Mouse (Mus musculus) megakaryocyte-erythroid progenitor cell, adult 5-6 weeks (primary cell): ENCODE results near the gene Fstl4. TPM values are rescaled to one million over a fixed set of nuclear protein-coding genes. Genes with fewer than 3 reads are reported as not detected.

Experiments
- ATAC-seq: replicated peaks from 2 replicates; pipeline ENCODE4 v1.8.0; 2016; ENCODE audit warnings: mild to moderate bottlenecking, inconsistent platforms; ENCODE audit not compliant: severe bottlenecking, poor library complexity, low FRiP score, low TSS enrichment
- total RNA-seq, 2 experiments: library from RNA; stranded (forward) in 1 of 2; stranded (reverse) in 1 of 2; fragments of 200-1000, 215-1000 nt in 1 of 2; fragments of >200 nt in 1 of 2; fragmentation: Nextera tagmentation in 1 of 2; gene quantifications; 2 replicates each; pipeline ENCODE4 v1.2.3; 2014 to 2017

Gene Fstl4
- total RNA-seq, 2 experiments from 2014 or later: not detected

DNA sequence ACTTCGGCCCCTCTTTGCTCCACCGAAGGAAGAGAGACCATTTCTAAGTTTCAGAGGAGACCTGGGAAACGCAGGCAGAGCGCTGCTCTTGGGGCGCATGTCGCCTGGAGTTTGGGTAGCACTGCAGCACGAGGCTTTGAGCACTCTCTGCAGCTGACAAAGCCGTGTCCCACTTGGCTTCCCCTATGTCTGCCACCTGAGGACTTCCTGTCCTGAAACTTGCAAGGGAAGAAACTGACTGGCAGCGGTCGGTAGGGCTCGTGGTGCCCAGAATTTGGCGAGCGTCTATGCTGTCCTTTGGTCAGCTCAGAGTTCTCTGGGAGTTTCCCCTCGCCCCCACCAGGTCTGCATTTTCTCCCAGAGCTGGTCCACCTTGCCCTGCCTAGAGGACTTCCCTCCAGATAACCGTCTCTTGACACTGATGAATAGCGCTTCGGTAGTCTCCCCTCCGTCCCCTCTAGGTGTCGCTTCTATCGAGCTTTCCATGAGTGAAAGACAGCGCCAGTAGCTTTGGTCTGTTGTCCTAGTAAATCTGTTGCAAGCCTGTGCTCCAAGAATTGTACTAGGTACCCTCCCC lies 1.3 kb downstream of the Fstl4 start:
- ATAC-seq: no peak

DNA sequence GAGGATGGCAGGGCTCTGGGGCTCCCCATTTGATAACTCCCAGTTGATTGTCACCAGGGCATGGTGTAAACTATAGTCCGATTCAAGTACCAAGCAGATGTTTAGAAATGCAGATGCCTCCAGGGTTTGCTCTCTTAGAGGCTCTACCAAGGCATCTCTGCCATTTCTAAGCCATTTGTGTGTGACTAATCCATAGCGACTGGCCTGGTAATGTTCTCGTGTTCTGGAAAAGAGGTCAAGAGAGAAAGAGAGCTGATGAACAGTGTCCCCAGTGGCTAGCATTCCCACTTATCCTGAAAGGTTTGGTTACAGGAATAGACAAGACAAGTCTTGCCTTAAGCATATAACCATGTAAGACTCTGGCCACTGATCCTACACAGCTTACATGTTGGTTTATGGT lies 3.5 kb downstream of the Fstl4 start:
- no peak for ATAC-seq

DNA sequence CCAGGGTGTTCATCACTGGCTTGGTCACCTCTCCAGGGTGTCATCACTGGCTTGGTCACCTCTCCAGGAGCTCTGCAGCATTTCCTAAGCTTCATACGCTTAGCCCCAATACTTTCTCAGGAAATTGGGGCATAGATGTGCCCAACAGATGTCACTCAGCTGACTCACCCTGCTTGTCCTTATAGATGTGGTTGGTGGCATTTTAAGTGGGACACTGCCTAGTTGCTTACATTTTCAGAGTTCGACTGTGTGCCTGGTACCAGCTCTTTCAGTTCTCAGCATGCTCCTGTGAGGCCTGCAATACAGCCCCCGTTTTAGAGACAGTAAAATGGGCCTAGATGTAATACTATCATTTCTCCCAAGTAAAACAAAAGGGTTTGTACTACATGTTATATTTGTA lies 8.6 kb downstream of the Fstl4 start:
- no peak for ATAC-seq

DNA sequence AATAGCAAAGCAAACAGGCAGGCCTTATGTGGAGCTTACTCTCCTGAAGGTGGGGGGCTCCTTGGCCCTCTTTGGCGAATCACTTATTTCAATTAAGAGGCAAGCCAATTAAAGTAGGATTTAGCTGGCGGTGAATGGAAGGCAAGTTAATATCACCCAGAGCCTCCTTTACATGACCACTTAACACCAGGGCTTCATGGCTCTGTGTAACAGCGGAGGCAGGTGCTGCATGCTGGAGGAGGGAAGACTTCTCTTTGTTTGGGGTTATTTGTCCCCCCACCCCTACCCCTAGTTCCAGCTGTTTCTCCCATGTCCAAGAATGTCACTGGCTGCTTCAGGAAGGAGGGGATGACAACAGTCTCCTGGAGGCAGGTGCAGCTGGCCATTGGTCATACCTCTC lies 10.9 kb downstream of the Fstl4 start:
- no peak for ATAC-seq

DNA sequence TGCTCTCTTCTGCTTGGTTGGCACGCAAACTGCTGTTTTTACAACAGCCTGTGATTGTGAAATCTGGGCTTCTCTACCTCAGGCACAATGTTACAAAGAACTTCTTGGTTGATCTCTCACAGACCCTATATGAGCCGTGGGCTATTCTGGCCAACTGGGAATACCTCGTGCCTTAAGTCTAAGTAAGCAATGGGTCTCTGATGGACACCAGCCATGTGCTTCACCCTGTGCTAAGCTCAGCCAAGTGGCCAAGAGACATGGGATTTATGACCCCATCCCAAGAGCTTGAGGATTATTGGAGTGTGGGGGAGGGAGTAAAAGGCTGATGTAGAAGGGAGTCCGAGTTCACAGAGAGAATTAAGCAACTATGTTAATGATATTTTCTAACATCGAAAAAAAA lies 18.0 kb downstream of the Fstl4 start:
- ATAC-seq: no peak

DNA sequence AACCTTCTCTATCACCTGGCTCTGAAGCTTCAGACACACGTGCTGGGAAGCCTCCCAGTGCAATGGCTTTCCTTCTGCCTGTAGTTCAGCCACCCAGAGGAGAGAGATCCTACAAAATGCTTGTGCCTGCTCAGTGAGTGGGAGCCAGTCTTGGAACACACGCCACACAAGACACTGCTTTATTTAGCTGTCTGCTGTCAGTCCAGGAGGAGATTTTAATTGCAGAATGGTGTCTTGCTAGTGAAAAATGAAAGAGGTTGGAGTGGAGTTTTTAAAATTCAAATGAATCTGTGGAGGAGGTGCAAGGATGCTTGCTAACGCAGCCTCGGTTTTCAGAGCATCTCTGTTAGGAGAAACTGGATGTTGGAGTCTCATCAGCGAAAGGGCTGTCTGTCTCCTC lies 29.9 kb downstream of the Fstl4 start:
- ATAC-seq: no peak

DNA sequence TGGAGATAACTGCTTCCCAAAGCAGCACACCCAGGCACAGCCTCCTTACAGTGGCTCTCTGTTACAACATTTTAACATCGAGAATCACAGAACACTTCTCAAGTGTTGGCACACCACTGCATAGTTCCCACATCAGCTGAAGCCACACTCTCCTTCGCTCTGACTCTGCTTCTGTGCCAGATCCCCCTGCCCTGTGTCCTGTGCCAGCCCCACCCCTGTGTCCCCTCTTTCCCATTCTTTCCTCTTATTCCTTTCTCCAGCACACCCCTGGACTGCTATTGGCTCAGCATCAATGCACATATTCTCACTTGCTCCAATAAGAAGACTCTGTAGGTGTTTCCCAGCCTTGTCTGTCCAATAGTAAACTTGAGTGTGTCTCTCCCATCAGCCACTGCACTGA lies 45.1 kb downstream of the Fstl4 start:
- ATAC-seq: no peak

DNA sequence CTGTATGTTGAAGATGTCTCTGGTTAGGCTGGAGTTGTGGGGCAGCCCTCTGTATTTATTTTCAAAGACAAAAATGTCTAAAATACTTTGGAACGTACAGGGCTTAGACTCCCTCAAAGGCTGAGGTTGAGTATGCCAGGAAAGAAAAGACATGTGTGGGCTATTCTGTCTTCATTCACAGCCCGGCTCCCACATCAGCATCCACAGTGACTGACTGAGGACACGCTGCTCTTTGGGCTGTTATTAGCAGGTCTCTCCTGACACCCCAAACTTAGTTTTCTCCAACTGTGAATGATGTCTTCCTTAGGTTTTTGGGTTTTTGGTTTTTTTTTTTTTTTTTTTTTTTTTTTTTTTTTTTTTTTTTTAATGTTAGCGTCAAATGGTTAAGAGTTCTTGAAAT lies 51.6 kb downstream of the Fstl4 start:
- no peak for ATAC-seq

DNA sequence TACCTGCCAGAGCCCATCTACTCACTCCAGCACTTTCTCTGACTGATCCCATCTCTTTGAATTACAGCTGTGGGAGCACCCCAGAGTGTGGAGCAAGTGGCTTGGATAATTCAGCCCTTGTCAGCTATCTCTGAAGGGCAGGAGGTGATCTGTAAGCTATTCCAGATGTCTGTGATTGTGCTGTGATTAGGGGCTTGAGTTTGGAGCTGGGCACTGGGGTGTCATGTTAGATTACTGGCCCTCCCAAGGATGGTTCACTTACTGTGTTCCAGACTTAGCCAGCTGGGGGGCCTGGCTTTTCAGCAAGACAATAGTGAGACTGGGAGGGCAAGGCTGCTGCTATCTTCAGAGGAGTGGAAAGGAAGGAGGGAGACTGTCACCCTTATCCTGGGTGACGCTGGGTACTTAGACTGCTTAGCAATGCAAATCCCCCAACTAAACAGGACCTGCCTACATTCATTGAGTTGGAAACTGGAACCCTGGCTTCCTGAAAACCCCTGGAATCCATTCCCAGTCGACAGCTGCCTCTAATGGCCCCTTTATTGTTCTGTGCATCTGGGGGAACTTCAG lies 56.0 kb downstream of the Fstl4 start:
- no peak for ATAC-seq

DNA sequence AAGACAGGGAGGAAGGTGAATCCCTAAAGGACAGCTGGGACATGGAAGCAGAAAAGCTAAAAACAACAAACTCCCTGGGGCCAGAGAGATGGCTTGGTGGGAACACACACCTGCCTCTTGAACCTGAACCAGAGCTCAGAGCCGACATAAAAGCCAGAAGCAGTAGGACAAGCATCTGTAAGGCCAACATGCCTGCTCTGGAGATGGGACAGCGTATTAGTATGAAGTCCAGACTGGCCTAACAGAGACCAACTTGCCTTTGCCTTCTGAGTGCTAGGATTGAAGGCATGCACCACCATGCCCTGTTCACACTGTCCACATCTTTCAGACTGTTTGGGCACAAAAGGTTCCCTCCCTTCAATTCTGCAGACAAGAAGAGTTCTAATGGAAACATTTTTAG lies 62.2 kb downstream of the Fstl4 start:
- no peak for ATAC-seq

DNA sequence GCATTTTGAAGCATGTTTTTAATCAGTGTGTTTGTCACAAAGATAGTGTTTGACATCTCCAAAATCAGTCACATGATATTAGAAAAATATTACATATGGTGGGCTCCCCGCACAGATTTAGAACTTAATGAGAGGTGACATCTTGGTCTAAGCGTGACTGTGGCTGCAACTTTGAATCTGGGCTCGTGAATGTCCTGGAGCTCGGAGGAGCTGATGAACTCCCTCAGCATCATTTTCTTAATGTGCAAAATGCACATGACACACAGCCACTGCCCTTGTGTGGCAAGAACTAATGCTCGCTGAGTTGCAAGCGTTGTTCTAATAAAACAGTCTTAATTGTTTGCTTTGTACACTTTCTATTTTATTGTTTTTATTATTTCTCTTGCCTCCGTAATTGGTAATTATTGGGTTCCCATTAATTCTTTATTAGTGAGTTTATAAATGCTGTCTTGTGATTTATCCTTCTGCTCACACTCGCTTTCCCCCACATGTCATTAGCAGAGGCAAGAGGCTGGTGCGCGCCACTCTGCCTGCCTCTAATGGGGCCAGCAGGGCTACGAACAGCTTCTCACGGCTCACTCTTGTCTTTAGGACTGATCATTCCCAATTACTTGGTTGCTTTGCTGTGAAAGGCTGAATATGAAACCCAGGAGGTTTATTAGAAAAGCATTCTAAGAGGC lies 67.3 kb downstream of the Fstl4 start:
- no peak for ATAC-seq

DNA sequence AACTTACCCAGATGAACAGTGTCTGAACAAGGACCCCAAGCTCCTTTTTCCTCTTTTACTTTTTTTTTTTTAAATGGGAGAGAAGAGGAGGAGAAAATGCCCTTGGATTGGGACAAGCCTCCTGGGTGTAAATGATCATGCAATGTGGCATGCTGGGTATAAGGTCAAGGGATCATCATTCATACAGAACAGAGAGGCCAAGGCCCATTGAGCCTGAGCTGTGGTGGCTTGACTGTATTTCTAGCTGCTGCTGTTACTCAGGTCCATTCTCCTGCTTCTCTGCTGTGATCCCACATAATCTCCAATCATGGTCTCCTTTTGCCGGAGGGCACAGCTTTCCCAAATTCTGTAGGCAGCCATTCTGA lies 67.9 kb downstream of the Fstl4 start:
- no peak for ATAC-seq

DNA sequence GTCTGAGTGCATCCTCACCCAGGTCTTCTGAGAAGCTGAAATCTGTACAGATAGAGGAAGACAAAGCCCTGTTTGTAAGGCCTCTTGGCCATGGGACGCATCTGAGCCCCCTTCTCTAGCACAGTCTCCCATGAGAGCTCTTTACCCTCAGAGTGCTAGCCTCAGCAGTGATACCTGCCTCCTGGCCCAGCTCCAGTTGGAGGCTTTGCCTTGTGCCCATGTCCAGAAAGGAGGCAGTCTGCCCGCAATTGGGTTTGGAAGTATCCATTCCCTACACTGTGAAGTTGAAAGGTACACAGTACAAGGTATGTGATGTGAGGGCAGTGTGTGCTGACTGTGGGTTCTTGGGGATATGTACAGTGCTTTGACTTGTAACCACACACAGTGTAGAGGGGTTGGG lies 84.3 kb downstream of the Fstl4 start:
- ATAC-seq: no peak

DNA sequence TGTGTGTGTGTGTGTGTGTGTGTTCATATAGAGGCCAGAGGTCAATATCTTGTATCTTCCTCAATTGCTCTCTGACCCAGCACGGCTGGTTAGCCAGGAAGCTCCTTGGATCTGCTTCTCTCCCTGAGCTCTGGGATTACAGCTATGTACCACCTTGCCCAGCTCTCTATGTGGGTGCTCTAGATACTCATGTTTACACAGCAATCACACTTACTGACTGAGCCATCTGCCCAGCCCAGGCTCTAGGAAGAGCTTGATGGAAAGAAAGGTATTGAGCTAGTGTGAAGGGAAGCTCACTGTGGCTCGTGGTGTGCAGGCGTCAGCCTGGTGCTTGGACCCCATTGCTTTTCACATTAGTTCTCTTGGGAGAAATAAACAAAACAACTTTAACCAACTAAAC lies 85.6 kb downstream of the Fstl4 start:
- ATAC-seq: no peak

DNA sequence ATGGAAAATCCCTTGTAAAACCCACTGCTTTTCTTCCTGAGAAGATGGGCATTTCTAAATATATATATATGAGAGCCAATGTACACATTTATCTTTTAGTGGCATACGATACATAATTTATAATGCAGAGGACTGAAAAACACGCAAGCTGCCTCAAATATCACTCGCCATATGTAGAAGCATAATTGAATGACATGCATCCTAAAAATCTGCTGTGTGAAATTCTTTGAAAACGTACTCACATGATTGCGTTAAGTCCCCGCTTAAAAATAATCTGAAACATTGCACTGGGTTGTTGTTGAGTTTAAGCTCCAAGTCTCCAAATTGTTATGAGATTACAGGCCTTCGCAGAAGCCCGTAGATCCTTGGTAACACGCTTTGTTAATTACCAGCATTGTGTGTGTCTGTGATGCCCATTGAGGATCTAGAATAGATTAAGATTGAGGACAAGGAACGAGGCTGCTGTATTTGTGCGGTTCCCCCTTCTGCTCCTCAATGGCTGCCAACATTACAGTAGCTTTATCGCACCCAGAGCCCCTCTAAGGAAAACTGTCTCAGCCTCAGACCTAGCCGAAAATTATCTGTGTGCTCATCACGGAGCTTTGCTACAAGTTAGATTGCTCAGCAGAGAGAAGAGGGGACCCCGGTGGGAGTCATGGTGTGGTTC lies 108.5 kb downstream of the Fstl4 start:
- ATAC-seq: no peak

DNA sequence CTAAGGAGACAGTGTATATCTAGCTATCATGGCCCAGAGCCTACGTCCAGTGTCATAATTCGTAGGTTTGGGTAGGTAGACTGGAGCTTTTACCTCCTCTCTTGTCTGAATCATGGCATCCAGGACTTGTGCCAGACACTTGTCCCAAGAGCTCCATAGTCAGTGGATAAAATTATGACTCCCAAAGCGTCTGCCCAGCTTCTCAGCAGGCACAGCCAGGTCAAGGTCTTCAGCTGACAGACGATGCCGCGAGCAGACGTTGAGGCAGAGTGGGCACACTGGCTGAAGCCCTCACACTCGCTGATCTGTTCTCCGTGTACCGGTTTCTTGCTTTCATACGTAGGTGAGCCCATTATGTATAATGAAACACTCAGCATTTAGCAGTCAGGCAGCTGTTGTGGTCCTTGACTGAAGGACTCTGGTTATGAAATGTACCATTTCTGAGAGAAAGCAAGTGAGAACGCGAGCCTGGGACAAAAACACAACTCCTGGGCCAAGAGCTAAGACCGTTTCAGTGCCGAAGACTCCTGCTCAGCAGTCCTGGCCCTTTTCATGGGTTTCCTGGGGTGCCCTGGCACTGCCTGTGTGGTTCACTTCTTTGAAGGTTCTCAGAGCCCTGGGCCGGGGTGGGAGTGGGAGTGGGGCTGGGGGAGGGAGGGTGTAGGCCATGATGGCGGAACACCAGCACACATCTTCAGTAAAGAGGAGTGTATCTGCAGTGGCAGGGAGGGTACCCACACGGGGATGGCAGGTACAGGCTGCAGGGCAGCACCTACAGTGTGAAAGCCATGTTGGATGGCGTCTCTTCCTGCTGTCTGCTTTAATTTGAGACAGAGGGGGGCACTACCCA lies 111.7 kb downstream of the Fstl4 start:
- no peak for ATAC-seq

DNA sequence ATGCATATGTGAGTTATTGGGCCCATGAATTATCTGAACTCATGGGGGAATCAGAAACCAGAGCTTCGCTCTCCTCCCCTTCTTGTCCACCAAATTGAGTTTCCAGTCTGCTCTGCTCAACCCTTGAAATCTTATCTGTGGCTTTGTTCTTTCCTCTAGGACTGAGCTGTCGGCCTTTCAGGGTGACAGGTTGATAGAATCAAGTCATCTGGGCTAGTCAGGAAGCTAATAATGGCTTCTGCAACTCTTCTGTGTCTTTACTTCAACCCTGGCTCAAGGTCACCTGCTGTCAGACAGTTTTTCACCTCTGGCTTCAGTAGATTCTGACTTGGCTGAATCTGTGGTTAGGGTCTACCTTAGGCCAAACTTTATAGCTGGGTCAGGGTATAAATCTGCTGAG lies 113.2 kb downstream of the Fstl4 start:
- ATAC-seq: no peak

DNA sequence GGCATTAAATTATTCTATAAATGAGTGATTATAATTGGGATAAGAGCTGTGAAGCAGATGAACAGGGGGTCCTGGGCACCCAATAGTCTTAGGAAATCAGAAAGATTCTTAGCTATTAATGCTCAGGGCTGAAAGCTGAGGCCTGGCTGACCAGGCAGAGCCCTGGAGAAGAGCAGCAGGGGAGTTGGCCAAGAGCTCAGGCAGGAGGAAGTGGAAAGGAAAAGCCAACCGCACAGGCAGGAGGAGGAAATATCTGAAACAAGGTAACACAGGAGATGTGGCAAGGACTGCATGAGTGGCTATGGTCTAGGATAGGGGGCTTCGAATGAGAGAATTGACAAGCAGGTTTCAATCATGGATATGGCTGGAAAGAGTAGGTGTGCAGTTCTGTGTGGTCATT lies 115.5 kb downstream of the Fstl4 start:
- ATAC-seq: no peak

DNA sequence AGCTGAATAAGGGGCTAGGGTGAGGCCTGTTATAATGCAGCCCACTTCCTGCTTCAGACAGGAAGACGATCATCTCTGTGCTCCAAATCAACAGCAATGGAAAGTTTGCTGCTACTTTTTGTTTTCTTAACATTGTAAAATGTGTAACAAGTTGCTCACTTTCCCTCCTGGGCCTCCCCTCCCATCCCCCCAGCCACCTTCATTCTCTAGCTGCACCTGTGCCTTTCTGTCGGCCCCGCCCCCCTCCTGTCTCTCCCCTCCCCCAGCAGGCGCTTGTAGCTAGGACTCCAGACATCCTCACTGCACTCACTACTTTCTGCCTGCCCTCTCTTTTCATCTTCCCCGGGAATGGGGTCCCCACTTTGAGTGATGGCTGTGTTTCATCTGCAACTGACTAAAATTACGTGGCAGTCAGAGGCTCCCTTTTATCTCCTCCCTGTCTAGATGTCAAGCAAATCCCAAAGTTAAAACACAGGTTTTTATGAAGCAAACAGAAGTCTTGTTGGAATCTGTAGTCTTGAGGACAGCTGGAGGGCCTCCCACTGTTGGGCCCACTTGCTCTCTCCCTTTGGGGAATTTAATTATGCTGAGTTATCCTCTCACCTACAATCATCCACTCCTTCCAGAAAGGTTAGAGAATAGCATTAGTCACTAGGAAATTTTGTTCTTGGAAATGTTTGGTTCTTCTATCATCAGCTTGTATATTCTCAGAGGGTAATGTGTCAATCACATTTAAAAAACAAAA lies 122.3 kb downstream of the Fstl4 start:
- ATAC-seq: no peak
